Mouse (Mus musculus) gastrocnemius, adult 8-10 months (tissue): ENCODE measurements around the gene Il9r. TPM values are rescaled to one million over a fixed set of nuclear protein-coding genes. Genes with fewer than 3 reads are reported as not detected.

Source experiments
- DNase-seq, 2 experiments: peaks; one replicate each; pipeline ENCODE4 v3.0.0; 2022; ENCODE audit warnings: low spot score in 2 of 2
- total RNA-seq, 4 experiments: library from RNA; stranded (reverse); gene quantifications; 2 replicates each; pipeline ENCODE4 v1.2.4; 2022

The Il9r gene
- total RNA-seq, 4 experiments from 2014 or later, result 0.29 TPM; not detected in 3

GRCm38 (mm10) chr11:32199230-32199629, 849 bp downstream of the Il9r start:
- peak in 1 of 2 experiments; percentile 1 for DNase-seq

GRCm38 (mm10) chr11:32198256-32198955, 1.7 kb downstream of the Il9r start:
- DNase-seq, result peak in 1 of 2 experiments; percentile 1

DNA sequence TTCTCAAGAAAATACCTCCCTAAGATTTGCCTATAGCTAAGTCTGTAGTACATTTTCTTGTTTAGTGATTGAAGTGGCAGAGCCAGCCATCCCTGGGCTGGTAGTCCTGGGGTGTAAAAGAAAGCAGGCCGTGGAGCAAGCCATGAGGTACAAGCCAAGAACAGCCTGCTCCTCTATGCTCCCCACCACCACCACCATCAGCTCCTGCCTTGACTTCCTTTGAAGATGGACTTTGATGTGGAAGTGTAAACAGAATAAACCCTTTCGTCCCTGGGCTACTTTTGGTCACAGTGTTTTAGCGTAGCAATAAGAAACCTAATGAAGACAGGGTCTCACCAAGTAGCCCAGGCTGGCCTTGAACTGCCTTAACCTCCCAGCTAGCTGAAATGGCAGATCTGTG, 2.3 kb downstream of the Il9r start:
- DNase-seq, result no peak

DNA sequence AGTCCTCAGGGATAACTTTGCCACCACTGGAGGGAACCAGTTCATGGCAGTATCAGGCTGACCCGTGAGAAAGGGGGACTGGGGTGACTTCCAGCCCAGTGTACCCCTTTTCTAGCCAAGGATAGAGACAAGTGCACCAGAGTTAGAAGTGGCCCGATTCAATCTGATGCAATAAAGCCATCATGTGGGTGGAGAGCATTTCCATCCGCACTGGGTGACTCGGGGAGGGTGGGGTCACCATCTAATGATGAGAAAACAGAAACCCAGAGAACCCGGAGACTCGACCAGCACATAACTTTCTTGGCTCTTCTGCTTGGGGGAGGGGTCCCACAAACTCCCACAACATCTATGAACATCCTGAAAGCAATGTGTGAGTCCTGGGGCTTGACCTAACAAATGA, 3.4 kb downstream of the Il9r start:
- no peak for DNase-seq

GRCm38 (mm10) chr11:32195867-32196540, 4.1 kb downstream of the Il9r start:
- no peak for DNase-seq

- DNase-seq, result no peak
These were observed 5.5 kb downstream of the Il9r start for GRCm38 (mm10) chr11:32194626-32195025.

- no peak for DNase-seq
These were observed 6.0 kb downstream of the Il9r start for GRCm38 (mm10) chr11:32194086-32194485.

DNA sequence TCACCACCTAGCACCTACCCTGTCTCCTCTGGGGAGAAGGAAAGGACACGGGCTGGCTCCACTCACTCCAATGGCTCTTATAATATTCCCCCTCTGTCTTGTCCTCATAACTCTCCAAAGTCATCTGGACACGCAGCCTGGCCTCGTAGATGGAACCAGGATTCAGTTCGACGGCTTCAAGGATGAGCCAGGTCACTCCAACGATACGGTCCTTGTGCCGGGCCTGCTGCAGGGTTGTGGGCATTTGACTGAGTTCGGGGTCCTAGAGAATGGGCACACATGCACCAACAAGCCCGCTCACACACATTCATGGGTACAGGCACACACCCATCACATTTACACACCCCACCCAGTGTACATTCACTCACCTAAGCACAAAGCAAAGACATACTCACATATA, 6.9 kb downstream of the Il9r start:
- DNase-seq, result no peak

DNA sequence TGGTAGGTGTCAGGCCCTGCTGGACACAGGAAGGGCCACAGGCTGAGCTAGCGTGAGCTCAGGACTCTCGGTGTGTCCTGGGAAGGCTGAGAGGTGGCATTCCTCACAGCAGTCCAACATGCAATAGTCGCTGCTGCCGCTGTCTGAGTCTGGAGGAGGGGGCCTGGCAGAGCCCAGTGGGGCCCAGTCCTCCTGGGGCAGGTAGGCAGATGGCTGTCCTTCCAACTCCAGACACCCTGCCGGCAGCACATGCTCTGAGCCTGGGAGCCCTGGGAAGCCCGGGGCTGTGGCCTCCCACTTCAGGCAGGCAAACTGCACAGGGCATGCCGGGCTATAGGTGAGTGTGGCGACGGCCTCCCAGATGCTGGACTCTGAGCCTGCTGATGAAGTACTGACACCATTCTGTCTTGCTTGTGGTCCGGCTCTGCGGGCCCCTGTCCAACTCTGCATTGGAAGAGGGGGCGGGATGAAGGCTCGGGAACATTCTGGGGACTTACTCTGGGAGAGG, 9.4 kb downstream of the Il9r start:
- no peak for DNase-seq

- DNase-seq, result no peak
These were observed 10.0 kb downstream of the Il9r start for GRCm38 (mm10) chr11:32190119-32190518.

DNA sequence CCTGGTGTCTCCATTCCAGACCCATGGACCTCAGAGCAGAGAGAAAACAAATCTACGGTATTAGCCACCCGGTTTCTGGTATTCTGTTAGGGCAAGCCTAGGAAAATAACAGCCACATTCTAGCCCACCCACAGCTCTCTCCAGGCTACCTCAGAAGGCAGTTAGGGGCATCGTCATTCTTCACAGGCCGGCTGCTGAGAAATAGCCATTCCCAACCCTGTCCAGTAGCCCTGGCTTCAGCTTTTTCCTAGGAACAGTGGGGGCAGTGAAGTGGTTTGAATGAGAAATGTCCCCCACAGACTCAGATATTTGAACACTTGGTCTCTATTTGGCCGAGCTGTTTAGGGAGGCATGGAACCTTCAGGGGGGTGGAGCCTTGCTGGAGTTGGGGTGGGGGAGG, 10.6 kb downstream of the Il9r start:
- no peak for DNase-seq

DNA sequence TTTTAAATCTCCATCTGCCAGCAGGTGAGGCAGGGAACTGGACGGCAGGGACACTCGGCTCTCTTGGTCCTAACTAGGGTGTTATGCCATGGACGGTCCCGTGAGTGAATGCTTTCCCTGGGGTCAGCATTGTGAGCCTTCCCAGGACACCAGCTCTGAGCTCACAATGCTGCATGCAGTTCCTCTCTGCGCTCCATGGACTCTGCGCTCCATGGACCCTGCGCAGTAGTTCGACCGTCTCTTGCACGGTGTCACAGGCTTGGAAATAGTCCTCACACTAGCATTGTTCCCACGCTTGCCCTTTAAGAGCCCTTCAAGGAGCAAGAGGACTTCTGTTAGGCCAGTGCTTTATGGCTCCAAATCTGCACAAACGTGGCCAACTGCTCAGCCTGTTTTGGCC, 11.2 kb downstream of the Il9r start:
- no peak for DNase-seq

- DNase-seq, result no peak
These were observed 12.8 kb downstream of the Il9r start for GRCm38 (mm10) chr11:32187256-32187655.

GRCm38 (mm10) chr11:32186031-32186430, 14.0 kb downstream of the Il9r start:
- no peak for DNase-seq

DNA sequence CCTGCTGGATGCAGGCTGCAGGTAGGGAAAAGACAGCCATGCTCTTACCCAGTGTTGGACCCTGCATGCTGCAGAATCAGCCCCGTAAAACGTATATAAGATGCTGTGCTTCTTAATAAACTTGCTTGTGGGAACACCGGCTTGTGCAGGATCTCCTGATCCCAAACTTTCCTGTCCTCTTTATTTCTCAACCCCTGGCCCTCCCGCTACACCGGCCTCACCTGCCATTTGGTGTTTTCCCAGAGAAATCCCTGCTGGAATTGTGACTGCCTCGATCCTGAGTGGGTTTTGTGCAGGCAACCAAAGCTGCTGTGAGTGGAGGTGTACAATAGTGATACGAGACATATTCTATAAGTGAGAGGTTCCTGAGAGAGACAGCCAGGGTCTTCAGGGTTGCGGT, 15.6 kb downstream of the Il9r start:
- DNase-seq, result no peak

DNA sequence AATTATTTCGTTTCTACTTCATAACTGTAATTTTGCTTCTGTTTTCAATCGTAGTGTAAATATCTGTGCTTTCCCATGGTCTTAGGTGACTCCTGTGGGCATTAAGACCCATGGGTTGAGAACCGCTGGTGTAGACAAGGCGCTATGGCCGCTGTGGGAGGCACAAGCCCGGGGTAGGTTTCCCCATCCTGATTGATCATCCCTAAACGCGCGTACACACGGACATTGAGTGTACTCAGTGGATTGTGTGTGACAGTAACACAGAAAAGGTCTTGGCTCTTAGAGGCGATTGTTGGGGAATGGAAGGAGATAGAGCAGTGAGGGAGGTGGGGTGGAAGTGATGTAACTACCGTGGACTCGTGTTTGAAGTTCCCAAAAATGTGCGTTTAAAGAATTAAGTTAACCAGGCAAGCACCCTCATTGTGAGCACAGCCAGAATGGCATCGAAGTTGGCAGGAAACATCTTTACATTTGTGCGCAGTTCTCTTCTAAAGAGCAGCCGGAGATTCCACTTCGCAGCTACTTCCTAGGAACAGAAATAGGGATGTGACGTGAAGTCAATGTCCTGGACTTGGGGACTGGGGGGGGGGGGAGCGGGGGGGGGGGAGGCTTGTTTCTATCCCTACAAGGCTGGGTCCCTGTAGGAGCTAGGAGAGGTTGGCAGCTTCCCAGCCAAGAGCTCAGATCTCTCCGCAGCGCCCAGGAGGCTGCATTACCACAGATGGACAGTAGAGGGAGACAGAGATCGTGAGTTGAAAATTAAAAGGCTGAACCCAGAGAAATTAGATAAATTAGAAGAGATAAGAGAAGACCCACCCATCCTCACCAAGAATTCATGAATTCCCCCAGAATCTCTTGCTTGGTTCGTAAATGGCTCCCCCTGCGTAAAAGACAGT, 17.9 kb downstream of the Il9r start:
- DNase-seq, result peak; percentile 64 to 71

- no peak for DNase-seq
These were observed 18.8 kb downstream of the Il9r start for GRCm38 (mm10) chr11:32181246-32181645.

GRCm38 (mm10) chr11:32178506-32178905, 21.6 kb downstream of the Il9r start:
- no peak for DNase-seq

GRCm38 (mm10) chr11:32166683-32167082, 33.4 kb downstream of the Il9r start:
- DNase-seq, result no peak

GRCm38 (mm10) chr11:32161922-32162804, 37.9 kb downstream of the Il9r start:
- DNase-seq, result peak in 1 of 2 experiments; percentile 17

GRCm38 (mm10) chr11:32161500-32161899, 38.6 kb downstream of the Il9r start:
- no peak for DNase-seq
